Mouse (Mus musculus): ENCODE results near the gene Olfr535.
"Not testable (repeated sequence)": the region's sequence is repeated elsewhere in the genome, so short reads cannot be mapped to it uniquely, and the experiment has no call there.

Gene Olfr535

DNA sequence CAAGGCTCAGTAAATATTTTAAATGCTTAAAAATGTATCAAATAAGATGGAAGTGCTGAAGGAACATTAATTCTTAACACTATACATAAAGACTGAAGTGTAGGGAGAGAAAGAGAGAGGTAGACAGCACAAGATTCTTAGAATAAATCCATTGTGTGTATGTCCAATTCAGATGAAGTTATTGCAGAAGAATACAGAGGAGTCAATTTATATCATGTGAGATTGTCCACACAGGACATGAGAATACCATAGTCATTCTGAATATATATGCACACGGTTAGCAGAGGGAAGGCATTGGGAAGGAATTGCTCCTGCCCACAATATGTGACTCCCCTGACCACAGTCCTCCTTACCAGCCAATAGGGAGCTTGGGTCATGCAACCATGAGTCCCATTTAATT is at the start of gene Olfr535:
TSS of gene Olfr535 (plus strand) at position 301 of the 400 bp plus-strand sequence.
- DNase-seq (ENCODE audit: low read depth, low spot score) = no peak

DNA sequence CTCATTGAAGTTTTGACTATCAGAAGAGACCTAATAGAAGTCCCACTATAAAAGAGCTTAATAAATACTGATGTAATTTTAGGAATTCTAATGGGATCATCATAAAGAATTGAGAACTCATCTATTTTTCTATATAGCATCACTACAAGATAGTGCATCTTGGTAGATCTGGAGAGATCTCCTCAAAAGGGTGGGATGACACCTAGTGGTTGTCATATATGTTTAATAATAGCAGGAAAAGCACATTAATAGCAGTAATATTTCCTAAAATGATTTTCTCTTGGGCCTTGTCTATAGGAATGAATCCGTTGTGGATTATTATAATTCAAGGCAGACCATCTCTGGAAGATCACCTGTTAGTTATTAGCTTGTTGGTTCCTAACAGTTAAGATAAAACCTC is 40.9 kb upstream of the Olfr535 start:
- DNase-seq (ENCODE audit: low read depth, low spot score) = no peak

DNA sequence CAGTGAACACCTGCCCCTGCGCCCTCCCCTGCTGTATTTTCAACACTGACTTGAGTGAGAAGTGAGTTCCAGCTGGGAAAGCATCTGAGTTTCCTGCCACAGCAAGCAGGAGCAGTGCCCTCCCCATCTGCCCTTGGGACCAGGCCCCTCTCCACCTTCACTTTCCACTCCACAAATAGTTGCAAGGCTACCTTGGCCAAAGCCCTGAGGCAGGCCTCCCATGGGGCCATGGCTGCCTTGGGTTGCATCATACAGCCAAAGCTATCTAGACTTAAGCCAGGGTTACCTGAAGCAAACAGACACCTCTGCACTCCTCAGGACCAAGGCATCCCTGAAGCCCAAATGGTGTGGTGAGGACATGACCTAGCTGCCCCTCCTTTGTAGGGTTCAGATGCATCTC is 20.9 kb upstream of the Olfr535 start, which contains the start of gene Olfr533:
TSS of gene Olfr533 (plus strand) at position 301 of the 400 bp plus-strand sequence.
- not testable (repeated sequence) for DNase-seq (ENCODE audit: low read depth, low spot score)

DNA sequence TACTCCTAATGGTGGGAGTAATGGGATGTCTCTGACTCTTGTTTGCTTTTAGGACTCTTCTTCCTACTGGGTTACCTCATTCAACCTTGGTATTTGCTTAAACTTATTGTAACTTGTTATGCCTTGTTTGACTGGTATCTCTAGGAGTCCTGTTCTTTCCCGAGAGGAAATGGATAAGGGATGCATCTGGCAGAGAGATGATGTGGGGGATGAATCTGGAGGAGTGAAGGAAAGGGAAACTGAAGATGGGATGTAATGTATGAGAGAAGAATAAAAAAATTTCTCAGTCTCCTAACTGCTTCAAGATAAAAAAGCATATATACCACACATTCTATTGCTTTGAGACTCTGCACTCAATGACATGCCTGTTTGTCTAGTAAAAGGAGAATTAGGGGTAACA is 6.1 kb upstream of the Olfr535 start:
- peak; percentile 74 for DNase-seq (ENCODE audit: low read depth, low spot score)

GRCm38 (mm10) chr7:140478733-140479132 is 5.3 kb upstream of the Olfr535 start:
- peak; percentile 90 for DNase-seq (ENCODE audit: low read depth, low spot score)

GRCm38 (mm10) chr7:140488981-140489380 is 5.0 kb downstream of the Olfr535 start:
- DNase-seq (ENCODE audit: low read depth, low spot score) = peak; percentile 54

GRCm38 (mm10) chr7:140494231-140494630 is 10.2 kb downstream of the Olfr535 start:
- DNase-seq (ENCODE audit: low read depth, low spot score) = no peak

DNA sequence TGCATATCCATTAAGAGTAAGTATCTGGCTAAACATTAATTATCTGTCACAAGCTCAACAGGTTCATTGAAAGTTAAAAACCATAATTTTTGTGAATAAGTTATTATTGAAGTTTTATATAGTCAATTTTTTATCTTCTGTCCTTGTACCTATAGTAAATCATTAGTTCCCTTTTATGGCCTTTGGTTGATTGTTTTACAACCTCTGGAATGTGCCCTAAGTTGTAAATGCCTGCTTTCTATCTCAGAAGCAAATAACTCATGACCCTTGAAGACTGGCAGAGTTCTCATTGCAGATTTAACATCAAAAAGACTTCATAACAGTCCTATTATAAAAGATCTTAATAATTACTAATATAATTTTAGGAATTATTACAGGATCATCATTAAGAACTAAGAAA is 10.7 kb downstream of the Olfr535 start:
- no peak for DNase-seq (ENCODE audit: low read depth, low spot score)

GRCm38 (mm10) chr7:140507346-140508021 is 23.5 kb downstream of the Olfr535 start, which contains the start of gene Olfr536:
Gene Olfr536, minus strand, starts transcription at chr7:140507396.
- peak; percentile 51 for DNase-seq (ENCODE audit: low read depth, low spot score)

GRCm38 (mm10) chr7:140539746-140540145 is 55.7 kb downstream of the Olfr535 start:
- no peak for DNase-seq (ENCODE audit: low read depth, low spot score)

Data from brain, adult 2 months (tissue).